Mouse (Mus musculus) E14TG2a.4 (cell line): Measurements from ENCODE around the gene P3h4.

ENCODE experiments used
- CTCF ChIP-seq: conservative IDR thresholded peaks from 2 replicates; pipeline ENCODE4 v1.5.1; 2014; ENCODE audit warnings: low read length
- NANOG ChIP-seq: IDR thresholded peaks from 2 replicates; pipeline ENCODE4 v1.6.1; 2014; ENCODE audit warnings: borderline replicate concordance, low read length, mixed read lengths

- TF ChIP-seq CTCF (peak; percentile 87), NANOG (no peak)
Observed at GRCm38 (mm10) chr11:100362209-100362978, 52.2 kb downstream of the P3h4 start.
